Mouse (Mus musculus): Measurements from ENCODE around the gene Ttpal.

Gene Ttpal

DNA sequence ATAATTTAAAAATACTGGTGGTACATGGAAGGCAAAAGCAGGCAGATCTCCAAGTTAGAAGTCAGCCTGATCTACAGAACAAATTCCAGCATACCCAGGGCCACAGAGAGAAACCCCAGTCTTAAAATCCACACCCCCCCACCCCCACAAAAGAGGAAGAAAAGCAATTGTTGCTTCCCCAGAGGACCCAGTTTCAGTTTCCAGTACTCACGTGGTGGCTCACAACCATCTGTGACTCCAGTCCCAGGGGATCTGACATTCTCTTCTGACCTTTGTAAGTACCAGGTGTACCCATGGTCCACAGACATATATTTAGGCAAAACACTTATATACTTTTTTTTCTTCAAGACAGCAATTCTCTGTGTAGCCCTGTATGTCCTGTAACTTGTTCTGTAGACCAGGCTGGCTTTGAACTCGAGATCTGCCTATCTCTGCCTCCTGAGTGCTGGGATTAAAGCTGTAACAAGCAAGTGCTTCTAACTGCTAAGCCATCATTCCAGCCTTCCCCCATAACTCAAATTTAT is 60.6 kb downstream of the Ttpal start:
- DNase-seq: no peak

DNA sequence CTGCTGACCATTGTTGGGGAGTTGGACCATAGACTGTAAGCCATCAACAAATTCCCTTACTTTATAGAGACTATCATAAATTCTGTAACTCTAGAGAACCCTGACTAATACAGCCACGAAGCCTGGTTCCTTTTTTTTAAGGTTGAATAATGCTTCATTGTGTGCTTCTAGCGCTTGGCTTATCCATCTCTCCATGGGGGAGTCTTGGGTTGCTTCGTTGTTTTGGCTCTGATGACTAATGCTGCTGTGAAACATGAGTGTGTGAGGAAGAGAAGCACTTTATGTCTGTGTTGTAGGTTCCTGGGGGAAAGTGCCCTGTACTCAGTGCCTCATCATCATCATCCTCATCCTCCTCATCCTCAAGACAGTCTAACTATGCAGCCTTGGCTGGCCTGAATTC is 61.8 kb downstream of the Ttpal start:
- DNase-seq: no peak

DNA sequence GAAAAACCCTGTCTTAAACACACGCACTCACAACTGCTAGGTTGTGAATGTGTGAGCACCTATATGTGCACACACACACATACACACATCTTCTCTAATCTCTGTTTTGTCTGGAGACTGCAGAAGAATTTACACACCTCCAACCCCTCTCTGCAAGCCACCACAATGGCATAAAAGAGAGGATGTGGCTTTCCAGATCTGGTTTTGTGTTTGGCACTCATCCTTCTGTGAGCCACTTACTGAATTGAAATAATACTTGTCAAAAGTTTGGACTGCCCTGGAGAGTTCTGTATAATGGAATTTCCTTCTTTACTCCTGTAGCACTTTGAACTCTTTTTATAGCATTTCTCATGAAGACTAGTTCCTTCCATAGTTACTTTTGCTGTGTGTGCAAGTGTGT is 64.9 kb downstream of the Ttpal start:
- no peak for DNase-seq
